Mouse (Mus musculus): ENCODE data around the gene Snx9. TPM values are rescaled to one million over a fixed set of nuclear protein-coding genes. Genes with fewer than 3 reads are reported as not detected.

Snx9 gene
- polyA plus RNA-seq, 1 experiment from 2014 or later: 29.6 TPM

- Histone ChIP-seq H3K27me3 (replicated peaks) (no peaks in the 10 kb centered on the region), H3K36me3 (no peaks in the 10 kb centered on the region), H3K4me2 (no peak overlapping the region), H3K4me3 (no peak overlapping the region), H3K27ac (ENCODE audit: poor library complexity, severe bottlenecking) (no peak overlapping the region), H3K9me3 (replicated peaks) (no peaks in the 10 kb centered on the region), H3K9ac (no peak overlapping the region), H3K4me1 (replicated peaks) (peaks cover 43% of the 10 kb centered on the region)
- ATAC-seq (ENCODE audit: insufficient number of reproducible peaks, low FRiP score): no peak
- WGBS: 58% methylated on average over 8 of the region's 8 CpGs
Measured at GRCm38 (mm10) chr17:5846101-5846500, 5.0 kb downstream of the Snx9 start.

DNA sequence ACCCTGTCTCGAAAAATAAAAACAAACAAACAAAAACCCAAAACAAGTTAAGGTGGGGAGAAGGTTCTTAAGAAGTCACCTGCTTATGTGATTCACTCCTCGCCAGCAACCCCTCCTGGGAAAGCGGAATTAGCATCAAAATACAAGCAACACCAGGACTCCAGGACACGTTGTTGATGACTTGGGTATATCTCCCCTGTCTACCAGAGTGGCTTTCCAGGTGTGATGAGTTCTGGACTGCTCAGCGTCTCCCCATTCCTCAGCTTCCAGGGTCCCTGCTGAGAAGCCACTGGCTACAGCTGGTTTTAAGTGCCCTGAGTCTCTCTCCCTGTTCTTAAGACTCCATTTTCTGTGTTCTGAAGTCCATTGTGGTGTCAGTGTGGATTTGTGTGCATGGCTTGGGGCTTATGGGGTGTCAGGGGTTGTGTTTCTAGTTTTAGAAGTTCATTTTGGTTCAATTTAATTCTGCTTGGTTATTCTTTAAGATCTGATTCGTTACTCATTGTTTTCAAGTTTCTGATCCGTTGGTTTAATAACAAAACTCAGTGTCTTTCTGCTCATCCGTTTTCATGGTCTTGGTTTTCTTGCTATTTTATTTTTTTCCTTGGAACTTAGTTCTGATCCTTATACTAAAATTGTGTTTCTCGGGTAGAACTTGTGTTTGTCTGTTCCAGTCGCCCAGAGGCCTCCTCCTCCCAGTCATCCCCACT is 7.7 kb downstream of the Snx9 start:
- Histone ChIP-seq H3K27me3 (replicated peaks) (no peaks in the 10 kb centered on the region), H3K36me3 (no peaks in the 10 kb centered on the region), H3K4me2 (peak overlapping the region; percentile 77), H3K4me3 (peak overlapping the region; percentile 46), H3K9me3 (replicated peaks) (no peaks in the 10 kb centered on the region), H3K9ac (peak overlapping the region; percentile 72), H3K4me1 (replicated peaks) (peaks cover 34% of the 10 kb centered on the region), H3K27ac (ENCODE audit: poor library complexity, severe bottlenecking) (peak overlapping the region; percentile 84)
- ATAC-seq (ENCODE audit: insufficient number of reproducible peaks, low FRiP score): no peak
- 64% methylated on average over 10 of the region's 10 CpGs for WGBS

DNA sequence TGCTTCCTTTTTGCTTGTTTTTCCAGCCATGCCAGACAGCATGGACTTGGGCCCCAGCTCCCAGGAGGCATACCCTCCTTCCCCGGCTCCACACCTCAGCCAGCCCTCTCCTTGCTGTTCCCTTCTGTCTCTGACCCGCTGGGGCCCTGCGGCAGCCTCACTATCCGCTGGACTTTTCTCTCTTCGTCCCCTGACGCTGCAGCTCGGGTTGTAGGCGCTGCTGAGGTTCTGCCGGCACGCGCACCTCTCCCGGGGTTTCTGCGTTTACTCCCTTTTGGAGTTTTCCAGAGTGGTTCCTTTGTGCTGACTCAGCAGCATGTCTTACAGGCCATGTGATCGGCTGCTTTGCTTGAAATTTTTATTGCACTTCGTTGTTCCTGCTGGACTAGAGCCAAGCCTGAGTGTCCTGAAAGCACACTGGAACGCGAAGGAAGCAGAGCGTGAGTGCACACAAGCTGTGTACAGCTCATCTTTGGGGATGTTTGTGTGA is 8.3 kb downstream of the Snx9 start:
- 18% methylated on average over 18 of the region's 18 CpGs for WGBS
- no peaks in the 10 kb centered on the region for H3K9me3 ChIP-seq (replicated peaks)
- peak; percentile 60; the same call in 1 of the 2 replicates for ATAC-seq (ENCODE audit: insufficient number of reproducible peaks, low FRiP score)
- H3K36me3 ChIP-seq: peaks cover 5% of the 10 kb centered on the region
- H3K4me1 ChIP-seq (replicated peaks): peaks cover 37% of the 10 kb centered on the region
- H3K4me2 ChIP-seq: peak overlapping the region; percentile 77
- peak overlapping the region; percentile 72 for H3K9ac ChIP-seq
- peak overlapping the region; percentile 46 for H3K4me3 ChIP-seq
- peak overlapping the region; percentile 84 for H3K27ac ChIP-seq (ENCODE audit: poor library complexity, severe bottlenecking)
- H3K27me3 ChIP-seq (replicated peaks): no peaks in the 10 kb centered on the region

- no peak overlapping the region for H3K27ac ChIP-seq (ENCODE audit: poor library complexity, severe bottlenecking)
- ATAC-seq (ENCODE audit: insufficient number of reproducible peaks, low FRiP score): no peak
- H3K27me3 ChIP-seq (replicated peaks): no peaks in the 10 kb centered on the region
- H3K9me3 ChIP-seq (replicated peaks): no peaks in the 10 kb centered on the region
- WGBS: 92% methylated on average over 3 of the region's 3 CpGs
- peaks cover 7% of the 10 kb centered on the region for H3K36me3 ChIP-seq
- peak overlapping the region; percentile 77 for H3K4me2 ChIP-seq
- H3K4me1 ChIP-seq (replicated peaks): peaks cover 32% of the 10 kb centered on the region
- H3K9ac ChIP-seq: no peak overlapping the region
- H3K4me3 ChIP-seq: no peak overlapping the region
Measured at GRCm38 (mm10) chr17:5850031-5850430, 8.9 kb downstream of the Snx9 start.

DNA sequence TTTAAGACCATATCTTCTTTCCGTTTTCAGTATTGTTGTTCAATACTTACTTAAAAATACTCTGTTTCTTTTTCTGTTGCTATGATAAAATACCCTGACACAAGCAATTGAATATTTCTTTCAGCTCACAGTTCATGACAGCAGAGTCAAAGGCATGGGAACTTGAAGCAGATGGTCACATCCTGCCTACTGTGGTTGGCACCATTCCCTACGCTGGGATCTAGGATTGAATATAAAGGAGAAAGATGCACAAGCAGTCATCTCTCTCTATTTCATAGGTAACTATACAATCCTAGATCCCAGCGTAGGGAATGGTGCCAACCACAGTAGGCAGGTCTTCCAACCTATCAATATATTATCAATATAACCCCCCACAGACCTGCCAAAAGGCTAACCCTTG is 9.3 kb downstream of the Snx9 start:
- WGBS: 94% methylated on average over 3 of the region's 3 CpGs
- H3K4me3 ChIP-seq: no peak overlapping the region
- H3K36me3 ChIP-seq: peaks cover 7% of the 10 kb centered on the region
- no peak overlapping the region for H3K4me2 ChIP-seq
- no peaks in the 10 kb centered on the region for H3K9me3 ChIP-seq (replicated peaks)
- no peak overlapping the region for H3K9ac ChIP-seq
- no peak for ATAC-seq (ENCODE audit: insufficient number of reproducible peaks, low FRiP score)
- peaks cover 29% of the 10 kb centered on the region for H3K4me1 ChIP-seq (replicated peaks)
- no peaks in the 10 kb centered on the region for H3K27me3 ChIP-seq (replicated peaks)
- no peak overlapping the region for H3K27ac ChIP-seq (ENCODE audit: poor library complexity, severe bottlenecking)

DNA sequence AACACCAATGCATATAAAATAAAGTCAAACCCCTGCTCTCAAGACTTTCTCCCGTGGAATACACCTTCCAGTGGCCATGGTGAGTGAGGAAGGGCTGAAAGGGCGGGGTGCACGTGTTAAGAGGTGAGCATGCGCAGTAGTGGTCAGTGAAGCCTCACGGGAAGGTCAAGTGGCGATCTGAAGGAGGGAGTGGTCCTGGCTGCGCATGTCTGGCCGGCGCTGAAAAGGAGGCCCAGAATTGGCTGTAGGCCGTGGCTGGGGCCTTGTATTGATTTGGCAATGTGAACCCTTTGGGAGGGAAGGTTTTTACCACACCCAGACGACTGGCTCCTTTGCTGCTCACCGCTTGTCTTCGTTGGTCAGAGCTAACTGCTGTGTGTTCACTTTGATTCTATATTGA is 12.8 kb downstream of the Snx9 start:
- WGBS: 89% methylated on average over 13 of the region's 13 CpGs
- H3K4me2 ChIP-seq: no peak overlapping the region

DNA sequence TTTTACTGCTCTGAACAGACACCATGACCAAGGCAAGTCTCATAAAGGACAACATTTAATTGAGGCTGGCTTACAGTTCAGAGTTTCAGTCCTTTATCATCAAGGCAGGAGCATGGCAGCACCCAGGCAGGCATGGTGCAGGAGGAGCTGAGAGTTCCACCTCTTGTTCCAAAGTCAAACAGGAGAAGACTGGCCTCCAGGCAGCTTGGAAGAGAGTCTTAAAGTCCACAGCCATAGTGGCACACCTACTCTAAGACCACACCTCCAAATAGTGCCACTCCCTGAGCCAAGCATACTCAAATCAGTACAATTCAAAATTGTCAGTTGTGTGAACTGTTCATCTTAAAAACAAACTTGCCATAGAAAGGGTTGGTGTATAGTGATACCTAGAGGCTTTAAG is 14.4 kb downstream of the Snx9 start:
- ATAC-seq (ENCODE audit: insufficient number of reproducible peaks, low FRiP score): no peak
- no peak overlapping the region for H3K4me3 ChIP-seq
- no peak overlapping the region for H3K27ac ChIP-seq (ENCODE audit: poor library complexity, severe bottlenecking)
- no peak overlapping the region for H3K9ac ChIP-seq
- no peak overlapping the region for H3K4me2 ChIP-seq
- no peaks in the 10 kb centered on the region for H3K9me3 ChIP-seq (replicated peaks)
- H3K36me3 ChIP-seq: peaks cover 7% of the 10 kb centered on the region
- H3K4me1 ChIP-seq (replicated peaks): peaks cover 6% of the 10 kb centered on the region; the same call in 1 of the 2 replicates
- H3K27me3 ChIP-seq (replicated peaks): no peaks in the 10 kb centered on the region

More for the DNA sequence above, 12.8 kb downstream of the Snx9 start:
- peaks cover 17% of the 10 kb centered on the region for H3K4me1 ChIP-seq (replicated peaks)
- no peaks in the 10 kb centered on the region for H3K9me3 ChIP-seq (replicated peaks)
- ATAC-seq (ENCODE audit: insufficient number of reproducible peaks, low FRiP score): no peak
- H3K9ac ChIP-seq: no peak overlapping the region
- H3K27me3 ChIP-seq (replicated peaks): no peaks in the 10 kb centered on the region
- peaks cover 7% of the 10 kb centered on the region for H3K36me3 ChIP-seq
- no peak overlapping the region for H3K27ac ChIP-seq (ENCODE audit: poor library complexity, severe bottlenecking)
- H3K4me3 ChIP-seq: no peak overlapping the region

- Histone ChIP-seq H3K27ac (ENCODE audit: poor library complexity, severe bottlenecking) (no peak overlapping the region), H3K4me1 (replicated peaks) (peaks cover 6% of the 10 kb centered on the region; the same call in 1 of the 2 replicates), H3K4me3 (no peak overlapping the region), H3K9ac (no peak overlapping the region), H3K27me3 (replicated peaks) (no peaks in the 10 kb centered on the region), H3K4me2 (no peak overlapping the region), H3K36me3 (peaks cover 7% of the 10 kb centered on the region), H3K9me3 (replicated peaks) (no peaks in the 10 kb centered on the region)
- WGBS: 88% methylated on average over 7 of the region's 7 CpGs
- no peak for ATAC-seq (ENCODE audit: insufficient number of reproducible peaks, low FRiP score)
Measured at GRCm38 (mm10) chr17:5856426-5856825, 15.3 kb downstream of the Snx9 start.

DNA sequence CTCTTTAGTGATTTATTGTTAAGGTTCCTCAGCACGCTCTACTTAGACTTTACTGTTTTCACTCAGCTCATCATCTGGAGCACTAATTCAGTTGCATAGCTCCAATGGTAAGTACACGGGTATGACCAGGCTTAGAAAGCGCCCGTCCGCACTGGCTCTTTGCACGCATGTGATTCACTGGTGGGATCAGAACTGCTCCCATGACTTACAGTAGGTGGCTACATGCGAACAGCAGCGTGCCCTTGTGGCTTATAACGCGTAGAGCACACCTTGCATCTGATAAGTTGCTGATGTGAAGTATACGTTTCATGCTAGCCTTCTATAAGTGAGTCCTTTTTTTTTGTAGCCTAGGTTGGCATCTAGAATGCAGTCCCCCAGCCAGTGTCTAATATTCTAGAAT is 16.1 kb downstream of the Snx9 start:
- no peak overlapping the region for H3K4me3 ChIP-seq
- H3K36me3 ChIP-seq: peaks cover 7% of the 10 kb centered on the region
- H3K4me1 ChIP-seq (replicated peaks): peaks cover 7% of the 10 kb centered on the region; the same call in 1 of the 2 replicates
- no peaks in the 10 kb centered on the region for H3K9me3 ChIP-seq (replicated peaks)
- H3K4me2 ChIP-seq: no peak overlapping the region
- WGBS: 92% methylated on average over 11 of the region's 11 CpGs
- no peak overlapping the region for H3K27ac ChIP-seq (ENCODE audit: poor library complexity, severe bottlenecking)
- H3K9ac ChIP-seq: no peak overlapping the region
- ATAC-seq (ENCODE audit: insufficient number of reproducible peaks, low FRiP score): no peak
- H3K27me3 ChIP-seq (replicated peaks): no peaks in the 10 kb centered on the region

GRCm38 (mm10) chr17:5858209-5858608 is 17.1 kb downstream of the Snx9 start:
- no peaks in the 10 kb centered on the region for H3K27me3 ChIP-seq (replicated peaks)
- H3K4me2 ChIP-seq: no peak overlapping the region
- H3K4me1 ChIP-seq (replicated peaks): peaks cover 10% of the 10 kb centered on the region; the same call in 1 of the 2 replicates
- no peak overlapping the region for H3K4me3 ChIP-seq
- no peak for ATAC-seq (ENCODE audit: insufficient number of reproducible peaks, low FRiP score)
- H3K9me3 ChIP-seq (replicated peaks): no peaks in the 10 kb centered on the region
- no peak overlapping the region for H3K27ac ChIP-seq (ENCODE audit: poor library complexity, severe bottlenecking)
- 62% methylated on average over 8 of the region's 8 CpGs for WGBS
- peaks cover 7% of the 10 kb centered on the region for H3K36me3 ChIP-seq
- no peak overlapping the region for H3K9ac ChIP-seq

- WGBS: 34% methylated on average over 6 of the region's 6 CpGs
Measured at GRCm38 (mm10) chr17:5862285-5862684, 21.2 kb downstream of the Snx9 start.

More at GRCm38 (mm10) chr17:5862285-5862684, 21.2 kb downstream of the Snx9 start:
- no peak overlapping the region for H3K27ac ChIP-seq (ENCODE audit: poor library complexity, severe bottlenecking)
- no peaks in the 10 kb centered on the region for H3K36me3 ChIP-seq
- H3K4me3 ChIP-seq: no peak overlapping the region
- no peaks in the 10 kb centered on the region for H3K9me3 ChIP-seq (replicated peaks)
- H3K27me3 ChIP-seq (replicated peaks): no peaks in the 10 kb centered on the region
- no peak overlapping the region for H3K4me2 ChIP-seq
- no peak overlapping the region for H3K9ac ChIP-seq
- peaks cover 7% of the 10 kb centered on the region; the same call in 1 of the 2 replicates for H3K4me1 ChIP-seq (replicated peaks)
- ATAC-seq (ENCODE audit: insufficient number of reproducible peaks, low FRiP score): no peak
